Mouse (Mus musculus) frontal cortex, adult (tissue): ENCODE data around the gene Mpeg1.
A peak's percentile ranks its signal among the peaks of the same experiment; 100 is the strongest.

Source experiments
- ATAC-seq: cut with Nextera tagmentation; 2 replicates; pipeline ENCODE4 v1.9.2; 2017; ENCODE audit warnings: mild to moderate bottlenecking, moderate library complexity, mixed read lengths; ENCODE audit not compliant: low TSS enrichment

Mpeg1 gene

DNA sequence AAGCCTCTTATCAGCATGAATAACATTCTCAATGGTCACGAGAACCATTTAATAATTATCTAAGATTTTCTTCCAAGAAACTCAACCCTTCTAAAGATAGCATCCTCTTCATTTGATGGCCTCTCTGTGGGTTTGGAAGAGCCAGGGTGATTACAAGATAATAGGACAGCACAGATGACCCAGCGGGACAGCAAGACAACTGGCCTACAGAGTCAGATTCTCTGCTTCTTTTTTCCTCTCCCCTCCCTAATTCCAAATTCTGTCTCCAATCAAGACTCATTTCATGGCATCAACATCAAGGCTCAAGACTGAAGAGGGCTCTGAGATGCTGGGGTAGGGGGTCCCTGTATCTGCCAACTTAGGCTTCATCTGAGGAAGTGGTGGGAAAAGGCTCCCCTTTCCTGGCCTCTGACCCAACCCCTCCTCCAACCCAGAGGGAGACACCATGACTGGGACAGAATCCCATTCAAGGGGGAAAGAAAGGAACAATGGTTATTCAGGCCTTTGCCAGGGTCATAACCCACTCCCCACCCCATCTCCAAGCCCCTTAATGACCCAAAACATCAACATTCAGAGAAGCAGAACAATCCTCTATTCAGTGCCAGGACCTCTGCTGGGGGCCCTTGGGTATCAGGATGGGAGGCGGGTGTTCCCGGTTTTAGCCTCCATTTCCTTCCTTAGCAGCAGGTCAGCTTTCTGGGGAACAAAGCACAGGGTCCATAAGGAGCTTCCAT, 33.0 kb downstream of the Mpeg1 start:
- no peak for ATAC-seq

DNA sequence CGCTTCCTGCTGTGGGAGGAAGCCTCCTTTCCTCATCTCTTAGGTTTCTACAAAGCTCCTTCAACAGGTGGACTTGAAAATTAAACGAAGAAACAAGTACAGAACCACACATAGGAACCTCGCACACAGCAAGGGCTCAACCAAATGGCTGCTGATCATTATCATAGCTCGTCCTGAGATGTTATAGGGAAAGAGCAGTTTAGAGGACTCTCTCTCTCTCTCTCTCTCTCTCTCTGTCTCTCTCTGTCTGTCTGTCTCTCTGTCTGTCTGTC, 33.5 kb downstream of the Mpeg1 start:
- ATAC-seq: no peak

DNA sequence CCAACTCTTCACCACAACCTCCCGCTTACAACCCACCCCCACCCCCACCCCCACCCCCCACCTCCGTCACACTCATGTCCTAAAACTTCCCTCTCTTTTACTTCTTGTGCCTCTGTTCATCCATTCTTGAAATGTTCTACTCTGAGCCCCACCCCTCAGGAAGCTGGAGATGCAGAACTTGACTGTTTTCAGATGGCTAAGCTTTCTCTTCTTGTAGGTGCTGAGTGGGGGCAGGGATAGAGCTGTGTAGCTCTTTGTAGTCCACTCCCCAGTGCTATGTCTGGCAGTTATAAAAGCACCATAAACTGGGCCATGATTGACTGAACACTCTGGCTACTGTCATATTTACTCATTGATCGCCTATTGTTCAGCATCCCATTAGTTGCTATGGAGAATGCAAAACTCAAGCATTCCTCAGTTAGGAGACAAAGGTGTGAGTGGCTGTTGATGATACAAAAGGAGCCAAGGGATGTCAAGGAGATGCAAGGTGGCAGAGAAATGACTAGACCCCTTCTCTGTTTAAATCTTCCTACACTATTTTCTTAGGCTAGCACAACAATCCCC, 34.5 kb downstream of the Mpeg1 start:
- ATAC-seq: no peak

DNA sequence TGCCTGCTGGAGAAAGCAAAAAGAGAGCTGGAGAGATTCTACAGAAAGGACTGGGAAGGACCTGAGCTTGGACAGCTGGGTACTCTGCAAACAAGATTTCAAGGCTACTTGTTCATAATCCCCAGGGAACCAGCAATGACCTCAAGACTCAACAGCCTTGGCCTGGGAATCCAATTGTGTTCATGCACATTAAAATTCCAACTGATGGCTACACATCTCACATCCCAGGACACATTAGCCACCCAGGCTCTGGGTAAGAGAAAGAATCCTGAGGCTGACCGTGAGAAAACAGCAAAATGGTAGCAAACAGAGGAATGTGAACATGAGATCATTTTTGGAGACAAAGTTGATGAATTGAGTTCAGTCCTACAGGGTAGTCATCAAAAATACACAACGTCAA, 35.7 kb downstream of the Mpeg1 start:
- no peak for ATAC-seq

DNA sequence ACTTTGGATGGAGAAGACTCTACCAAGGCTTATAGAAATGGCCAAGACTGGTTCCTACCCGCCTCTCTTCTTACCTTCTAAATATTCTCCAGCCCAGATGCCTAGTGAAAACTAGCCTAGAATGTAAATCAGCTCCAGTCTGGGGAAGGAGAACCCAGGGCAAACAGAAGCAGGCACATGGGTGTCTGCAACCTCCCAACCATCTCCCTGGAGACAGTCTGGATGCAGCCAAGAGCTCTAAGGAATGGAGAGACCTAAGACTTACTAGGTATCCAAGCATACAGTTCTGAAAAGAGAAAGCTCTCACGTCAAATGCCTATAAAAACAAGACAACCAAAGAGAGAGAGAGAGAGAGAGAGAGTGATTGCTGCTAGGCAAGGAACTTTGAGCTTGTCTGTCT, 37.3 kb downstream of the Mpeg1 start:
- peak; percentile 28 for ATAC-seq

DNA sequence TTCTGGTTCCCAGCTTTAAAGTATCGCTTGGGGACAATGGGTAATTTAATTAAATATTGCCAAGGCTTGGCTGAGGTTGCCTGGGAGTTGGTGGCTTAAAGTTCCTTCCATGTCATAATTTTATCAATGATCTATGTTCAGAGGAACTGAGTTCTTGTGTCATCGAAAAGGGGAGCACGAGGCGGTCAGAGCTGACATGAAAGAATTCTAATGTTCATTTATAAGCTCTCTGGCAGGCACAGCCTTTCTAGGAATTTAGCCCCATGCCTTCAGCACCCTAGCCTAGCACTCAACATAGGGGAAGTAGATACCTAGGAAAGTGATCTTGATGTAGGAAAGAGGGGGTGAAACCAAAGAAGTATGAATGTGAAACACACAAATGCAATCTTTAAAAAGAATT, 37.7 kb downstream of the Mpeg1 start:
- no peak for ATAC-seq

DNA sequence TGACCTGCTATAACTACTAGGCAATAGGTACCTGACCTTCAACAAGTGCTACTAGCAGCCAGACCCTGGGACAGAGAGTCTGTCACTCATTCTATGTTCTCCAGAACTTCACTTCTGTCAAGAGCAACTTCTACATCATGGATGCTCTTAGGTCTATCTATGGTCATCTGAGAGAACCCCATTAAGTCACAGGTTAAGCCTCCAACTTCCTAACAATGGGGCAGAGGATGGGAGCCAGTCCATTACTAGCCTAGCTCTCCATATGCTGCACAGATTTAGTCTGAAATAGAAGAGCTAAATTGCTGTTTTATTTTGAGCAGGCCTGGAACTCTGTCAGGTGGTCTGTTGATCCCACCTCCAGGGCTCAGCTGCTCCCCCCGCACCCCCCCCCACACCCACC, 38.4 kb downstream of the Mpeg1 start:
- ATAC-seq: no peak

DNA sequence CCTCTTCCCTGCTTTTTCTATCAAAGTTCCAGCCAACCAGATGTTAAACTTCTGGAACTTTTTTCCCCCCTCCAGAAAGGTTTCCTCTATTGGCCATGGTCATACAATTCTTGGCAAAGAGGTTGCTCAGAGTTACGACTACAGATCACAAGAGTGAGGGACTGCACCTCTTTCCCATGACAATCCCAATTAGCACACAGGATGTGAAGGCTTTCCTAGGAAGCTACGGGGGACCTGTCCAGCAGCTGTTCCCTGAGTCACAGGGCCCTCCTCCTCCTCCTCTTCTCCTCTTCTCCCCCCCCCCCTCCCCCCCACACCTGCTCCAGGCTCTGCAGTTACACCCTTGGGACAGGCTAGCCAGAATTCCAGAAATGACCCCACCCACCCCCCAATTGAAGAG, 38.9 kb downstream of the Mpeg1 start:
- no peak for ATAC-seq

DNA sequence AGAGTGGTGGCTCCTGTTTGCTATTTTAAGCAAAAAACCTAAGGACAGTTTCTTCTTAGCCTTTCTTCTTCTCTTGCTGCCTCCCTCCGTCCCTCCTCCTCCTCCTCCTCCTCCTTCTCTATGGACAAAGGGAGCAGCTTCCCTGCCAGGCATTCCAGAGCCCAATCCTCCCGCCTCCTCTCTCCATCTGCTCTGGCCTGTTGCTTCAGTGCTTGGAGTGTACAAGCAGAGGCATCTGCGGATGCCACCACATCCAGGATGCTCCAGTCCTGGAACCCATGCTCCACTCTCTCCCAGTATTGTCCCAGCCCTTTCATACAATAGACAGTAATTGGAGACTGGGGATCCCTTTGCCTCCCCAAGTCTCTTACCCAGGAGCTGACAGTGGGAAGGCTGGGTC, 39.5 kb downstream of the Mpeg1 start:
- peak; percentile 82 for ATAC-seq

DNA sequence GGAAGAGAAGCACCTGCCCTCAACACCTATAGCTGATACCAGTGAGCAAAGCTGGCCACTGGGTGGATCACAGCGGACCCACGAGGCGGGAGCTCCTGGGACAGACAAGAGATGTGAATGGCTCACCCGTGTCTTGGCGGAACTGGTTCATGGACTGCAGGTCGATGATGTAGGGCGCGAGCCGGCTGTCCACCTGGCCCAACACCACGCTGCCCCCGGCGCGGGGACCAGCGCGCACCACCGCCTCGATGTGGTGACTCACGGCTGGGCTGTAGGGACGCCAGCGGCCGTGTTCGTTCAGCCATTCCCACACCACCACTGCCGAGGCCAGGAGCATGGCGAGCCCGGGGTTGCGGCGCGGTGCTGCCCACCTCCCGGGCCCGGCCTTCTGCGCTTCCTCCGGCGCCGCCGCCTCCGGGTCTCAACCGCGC, 40.3 kb downstream of the Mpeg1 start:
- ATAC-seq: peak; percentile 35

DNA sequence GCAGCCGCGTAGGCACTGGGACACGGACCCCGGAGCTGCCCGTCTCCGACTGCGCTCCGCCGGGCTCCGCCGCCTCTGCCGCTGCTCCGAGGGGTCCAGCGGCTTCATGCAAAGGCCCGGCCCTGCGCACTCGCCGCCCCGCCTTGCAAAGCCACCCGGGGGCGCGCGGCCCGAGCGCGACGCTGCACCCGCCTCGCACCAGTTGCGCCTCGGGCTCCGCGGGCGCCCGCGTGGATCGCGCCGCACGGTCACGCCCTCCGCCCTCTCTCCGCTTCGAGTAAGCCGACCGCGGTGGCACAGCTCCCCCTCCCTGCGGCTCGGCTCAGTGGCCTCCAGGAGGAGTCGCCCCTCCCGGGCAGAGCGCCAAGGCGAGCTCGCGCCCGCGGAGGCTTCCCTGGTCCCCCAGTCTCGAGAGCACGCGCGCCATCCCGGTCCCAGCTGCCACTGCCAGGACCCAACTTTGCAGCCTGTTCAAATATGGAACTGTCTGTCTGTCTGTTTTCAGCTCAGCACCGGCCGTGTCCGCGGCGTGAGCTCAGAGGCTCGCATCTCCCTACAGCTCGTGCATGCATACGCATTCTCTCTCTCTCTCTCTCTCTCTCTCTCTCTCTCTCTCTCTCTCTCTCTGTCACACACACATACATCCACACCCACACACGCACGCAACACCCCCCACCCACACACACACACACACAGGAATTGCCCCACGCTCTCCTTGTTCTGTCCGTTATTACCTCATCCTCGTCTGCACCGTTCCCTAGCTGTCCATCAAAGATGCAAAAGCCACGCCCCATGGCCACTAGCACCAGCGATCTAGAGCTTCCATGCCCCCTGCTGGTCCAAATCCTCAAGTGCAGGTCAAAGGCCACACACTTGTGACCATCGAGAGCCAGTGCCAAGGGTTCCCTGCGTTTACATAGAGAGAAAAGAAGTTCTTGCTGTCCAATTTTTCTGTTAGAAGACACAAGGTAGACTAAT, 41.1 kb downstream of the Mpeg1 start, which contains the start of gene Dtx4:
Gene Dtx4 (minus strand): TSS at position 85 of the 978 bp plus-strand sequence.
- ATAC-seq: peak; percentile 73

DNA sequence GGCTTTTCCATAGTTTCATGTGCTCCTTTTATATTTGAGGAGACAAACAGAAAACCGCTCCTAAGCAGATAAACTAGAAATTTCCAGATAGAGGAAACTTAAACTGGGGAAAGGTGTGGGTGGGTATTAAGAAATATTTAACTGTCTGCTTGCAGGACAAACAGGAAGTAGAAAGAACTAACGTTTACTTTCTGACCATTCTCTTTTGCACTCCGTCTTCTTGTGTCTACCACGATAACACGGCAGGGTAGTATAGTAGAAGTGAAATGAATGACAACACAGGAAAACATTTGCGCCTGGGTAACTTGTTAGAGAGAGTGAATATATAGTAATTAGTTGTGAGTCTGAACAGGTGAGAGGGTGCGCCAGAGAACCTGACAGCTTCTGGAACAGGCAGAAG, 42.2 kb downstream of the Mpeg1 start:
- ATAC-seq: no peak

DNA sequence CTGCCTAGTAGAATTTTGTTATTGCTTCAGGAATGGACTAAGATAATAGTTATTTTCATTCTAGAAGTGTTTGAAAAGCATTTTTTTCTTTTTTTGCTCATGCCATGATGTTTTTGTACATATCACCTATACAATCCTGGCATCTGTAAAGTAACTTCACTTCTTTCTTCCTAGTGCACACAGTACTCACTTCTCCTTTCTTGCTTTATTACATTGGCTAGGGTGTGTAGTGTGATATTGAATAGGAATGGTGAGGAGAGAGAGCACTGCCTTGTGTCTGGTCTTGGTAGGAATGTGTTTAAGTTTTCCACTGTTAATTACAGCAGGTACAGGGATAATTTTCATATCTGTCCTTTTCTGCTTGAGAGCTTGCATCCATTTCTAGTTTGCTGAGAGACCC, 54.0 kb downstream of the Mpeg1 start:
- no peak for ATAC-seq
